Mouse (Mus musculus) MEL (cell line): Measurements from ENCODE around the gene Osbpl10. TPM values are rescaled to one million over a fixed set of nuclear protein-coding genes. Genes with fewer than 3 reads are reported as not detected.

Experiments used
- DNase-seq: peaks from one replicate; pipeline ENCODE4 v3.0.0; 2011; ENCODE audit warnings: low read depth, low spot score
- H3K27ac ChIP-seq: 2 replicates; pipeline ENCODE4 v1.5.1; 2012; ENCODE audit warnings: low read depth, mild to moderate bottlenecking, control low read depth, low read length, moderate library complexity; ENCODE audit not compliant: control insufficient read depth
- H3K27me3 ChIP-seq, 2 experiments: fragments of 150-350 bp in 1 of 2; sonication (generic) in 1 of 2; 2 replicates each; pipeline ENCODE4 v1.6.1; 2012; ENCODE audit warnings: low read length in 2 of 2, mild to moderate bottlenecking in 2 of 2, improper control_type of control experiment in 1 of 2, moderate library complexity in 1 of 2; ENCODE audit not compliant: insufficient read depth in 2 of 2, control insufficient read depth in 1 of 2
- H3K36me3 ChIP-seq, 2 experiments: 2 replicates each; pipeline ENCODE4 v1.6.1; 2012 to 2014; ENCODE audit warnings: low read length in 2 of 2, improper control_type of control experiment in 1 of 2, inconsistent platforms in 1 of 2, mild to moderate bottlenecking in 1 of 2; ENCODE audit not compliant: insufficient read depth in 2 of 2, control insufficient read depth in 1 of 2
- H3K4me1 ChIP-seq, 2 experiments: fragments of 150-350 bp in 1 of 2; sonication (generic) in 1 of 2; 2 replicates each; pipeline ENCODE4 v1.6.1; 2012; ENCODE audit warnings: low read length in 2 of 2, improper control_type of control experiment in 1 of 2, mild to moderate bottlenecking in 1 of 2; ENCODE audit not compliant: insufficient read depth in 2 of 2, control insufficient read depth in 1 of 2
- H3K4me3 ChIP-seq, 2 experiments: fragments of 150-350 bp in 1 of 2; sonication (generic) in 1 of 2; 2 replicates each; pipeline ENCODE4 v1.5.1; 2012; ENCODE audit warnings: low read depth in 2 of 2, low read length in 2 of 2, mild to moderate bottlenecking in 2 of 2, moderate library complexity in 2 of 2, control low read depth in 1 of 2, improper control_type of control experiment in 1 of 2; ENCODE audit not compliant: control insufficient read depth in 1 of 2, insufficient read depth in 1 of 2
- H3K79me2 ChIP-seq: 2 replicates; pipeline ENCODE4 v1.6.1; 2012; ENCODE audit warnings: mild to moderate bottlenecking, low read length, moderate library complexity; ENCODE audit not compliant: control insufficient read depth, poor library complexity, insufficient read depth
- H3K9ac ChIP-seq: 2 replicates; pipeline ENCODE4 v1.6.1; 2012; ENCODE audit warnings: low read depth, mild to moderate bottlenecking, control low read depth, low read length, moderate library complexity; ENCODE audit not compliant: control insufficient read depth, poor library complexity, severe bottlenecking
- H3K9me3 ChIP-seq: fragments of 150-350 bp; sonication (generic); replicated peaks from 2 replicates; pipeline ENCODE4 v1.6.1; 2012; ENCODE audit warnings: mild to moderate bottlenecking, low read length, improper control_type of control experiment, moderate library complexity; ENCODE audit not compliant: insufficient read depth
- BHLHE40 ChIP-seq: IDR thresholded peaks from 2 replicates; pipeline ENCODE4 v1.6.1; 2012; ENCODE audit warnings: low read depth, mild to moderate bottlenecking, inconsistent platforms, low read length, improper control_type of control experiment, borderline replicate concordance
- CHD1 ChIP-seq: IDR thresholded peaks from 2 replicates; pipeline ENCODE4 v1.6.1; 2012; ENCODE audit warnings: low read depth, mild to moderate bottlenecking, inconsistent platforms, low read length, improper control_type of control experiment
- CHD2 ChIP-seq: IDR thresholded peaks from 2 replicates; pipeline ENCODE4 v1.6.1; 2011; ENCODE audit warnings: low read length, improper control_type of control experiment
- CTCF ChIP-seq, 3 experiments: IDR thresholded peaks in 2 of 3; conservative IDR thresholded peaks in 1 of 3; 2 replicates each; pipeline ENCODE4 v1.5.1; 2011 to 2012; ENCODE audit warnings: low read length in 3 of 3, low read depth in 2 of 3, mild to moderate bottlenecking in 2 of 3, improper control_type of control experiment in 1 of 3, inconsistent platforms in 1 of 3, mixed read lengths in 1 of 3, moderate library complexity in 1 of 3; ENCODE audit not compliant: control insufficient read depth in 1 of 3, insufficient read depth in 1 of 3, poor library complexity in 1 of 3, severe bottlenecking in 1 of 3
- ETS1 ChIP-seq: IDR thresholded peaks from 2 replicates; pipeline ENCODE4 v1.6.1; 2012; ENCODE audit warnings: low read depth, mild to moderate bottlenecking, inconsistent platforms, low read length, improper control_type of control experiment, moderate library complexity
- GABPA ChIP-seq: IDR thresholded peaks from 2 replicates; pipeline ENCODE4 v1.6.1; 2012; ENCODE audit warnings: low read depth, mild to moderate bottlenecking, inconsistent platforms, low read length, improper control_type of control experiment, moderate library complexity
- HCFC1 ChIP-seq: IDR thresholded peaks from 2 replicates; pipeline ENCODE4 v1.6.1; 2012; ENCODE audit warnings: low read depth, mild to moderate bottlenecking, inconsistent platforms, low read length, improper control_type of control experiment, moderate library complexity
- KAT2A ChIP-seq: conservative IDR thresholded peaks from 2 replicates; pipeline ENCODE4 v1.6.1; 2012; ENCODE audit warnings: low read depth, low read length, improper control_type of control experiment, inconsistent platforms
- MAFK ChIP-seq: IDR thresholded peaks from 2 replicates; pipeline ENCODE4 v1.6.1; 2011; ENCODE audit warnings: low read depth, mild to moderate bottlenecking, low read length, improper control_type of control experiment, borderline replicate concordance
- MAZ ChIP-seq: IDR thresholded peaks from 2 replicates; pipeline ENCODE4 v1.6.1; 2012; ENCODE audit warnings: low read depth, mild to moderate bottlenecking, inconsistent platforms, low read length, improper control_type of control experiment
- MYC ChIP-seq: IDR thresholded peaks from 2 replicates; pipeline ENCODE4 v1.6.1; 2011; ENCODE audit warnings: low read depth, mild to moderate bottlenecking, low read length, improper control_type of control experiment, moderate library complexity
- NELFE ChIP-seq: IDR thresholded peaks from 2 replicates; pipeline ENCODE4 v1.6.1; 2011; ENCODE audit warnings: low read depth, low read length, improper control_type of control experiment
- NRF1 ChIP-seq: IDR thresholded peaks from 2 replicates; pipeline ENCODE4 v1.6.1; 2014; ENCODE audit warnings: low read depth, mild to moderate bottlenecking, inconsistent platforms, low read length, improper control_type of control experiment, moderate library complexity; ENCODE audit not compliant: poor library complexity, insufficient read depth, severe bottlenecking
- POLR2A ChIP-seq, 2 experiments: IDR thresholded peaks; 2 replicates each; pipeline ENCODE4 v1.6.1; 2011 to 2012; ENCODE audit warnings: low read length in 2 of 2, mild to moderate bottlenecking in 2 of 2, control low read depth in 1 of 2, improper control_type of control experiment in 1 of 2, low read depth in 1 of 2, moderate library complexity in 1 of 2; ENCODE audit not compliant: control insufficient read depth in 1 of 2, insufficient read depth in 1 of 2, poor library complexity in 1 of 2
- POLR2AphosphoS5 ChIP-seq: IDR thresholded peaks from 2 replicates; pipeline ENCODE4 v1.6.1; 2012; ENCODE audit warnings: low read depth, borderline replicate concordance, mild to moderate bottlenecking, inconsistent platforms, low read length, moderate library complexity, mixed read lengths
- RAD21 ChIP-seq: IDR thresholded peaks from 2 replicates; pipeline ENCODE4 v1.6.1; 2011; ENCODE audit warnings: mild to moderate bottlenecking, low read depth, low read length, improper control_type of control experiment
- SIN3A ChIP-seq: IDR thresholded peaks from 2 replicates; pipeline ENCODE4 v1.6.1; 2012; ENCODE audit warnings: low read length, improper control_type of control experiment, inconsistent platforms
- TBP ChIP-seq: IDR thresholded peaks from 2 replicates; pipeline ENCODE4 v1.8.0; 2011; ENCODE audit warnings: low read depth, low read length, improper control_type of control experiment
- TCF12 ChIP-seq: IDR thresholded peaks from 2 replicates; pipeline ENCODE4 v1.6.1; 2014; ENCODE audit warnings: low read depth, mild to moderate bottlenecking, inconsistent platforms, low read length, improper control_type of control experiment, moderate library complexity
- UBTF ChIP-seq: IDR thresholded peaks from 2 replicates; pipeline ENCODE4 v1.6.1; 2012; ENCODE audit warnings: low read depth, mild to moderate bottlenecking, inconsistent platforms, low read length, improper control_type of control experiment, moderate library complexity, borderline replicate concordance; ENCODE audit not compliant: insufficient read depth
- USF1 ChIP-seq: IDR thresholded peaks from 2 replicates; pipeline ENCODE4 v1.6.1; 2014; ENCODE audit warnings: low read depth, mild to moderate bottlenecking, inconsistent platforms, low read length, improper control_type of control experiment, moderate library complexity
- USF2 ChIP-seq, 2 experiments: IDR thresholded peaks; 2 replicates each; pipeline ENCODE4 v1.6.1; 2011 to 2012; ENCODE audit warnings: improper control_type of control experiment in 2 of 2, low read length in 2 of 2, borderline replicate concordance in 1 of 2, inconsistent platforms in 1 of 2, low read depth in 1 of 2, mild to moderate bottlenecking in 1 of 2; ENCODE audit not compliant: insufficient read depth in 1 of 2
- ZC3H11A ChIP-seq: IDR thresholded peaks from 2 replicates; pipeline ENCODE4 v1.6.1; 2012; ENCODE audit warnings: low read depth, mild to moderate bottlenecking, inconsistent platforms, low read length, improper control_type of control experiment
- ZKSCAN1 ChIP-seq: IDR thresholded peaks from 2 replicates; pipeline ENCODE4 v1.6.1; 2012; ENCODE audit warnings: low read depth, mild to moderate bottlenecking, inconsistent platforms, low read length, improper control_type of control experiment, moderate library complexity
- ZMIZ1 ChIP-seq: IDR thresholded peaks from 2 replicates; pipeline ENCODE4 v1.6.1; 2012; ENCODE audit warnings: low read depth, mild to moderate bottlenecking, inconsistent platforms, low read length, improper control_type of control experiment, moderate library complexity
- polyA plus RNA-seq, 2 experiments: library from polyadenylated mRNA; stranded (reverse) in 1 of 2; unstranded in 1 of 2; fragments of >175 nt in 1 of 2; fragments of >200 nt in 1 of 2; gene quantifications; 2 replicates each; pipeline versions ENCODE4 v1.2.1 to v1.2.4; 2012; ENCODE audit warnings: low replicate concordance in 2 of 2, low read depth in 1 of 2; ENCODE audit not compliant: insufficient read length in 2 of 2, insufficient read depth in 1 of 2, missing spikeins in 1 of 2
- total RNA-seq: library from RNA; depleted of rRNA; stranded (reverse); fragments of 300-350 nt; gene quantifications from 2 replicates; pipeline ENCODE4 v1.2.3, GENCODE M21; 2012

Gene Osbpl10
- total and polyA plus RNA-seq, 3 experiments = not detected

DNA sequence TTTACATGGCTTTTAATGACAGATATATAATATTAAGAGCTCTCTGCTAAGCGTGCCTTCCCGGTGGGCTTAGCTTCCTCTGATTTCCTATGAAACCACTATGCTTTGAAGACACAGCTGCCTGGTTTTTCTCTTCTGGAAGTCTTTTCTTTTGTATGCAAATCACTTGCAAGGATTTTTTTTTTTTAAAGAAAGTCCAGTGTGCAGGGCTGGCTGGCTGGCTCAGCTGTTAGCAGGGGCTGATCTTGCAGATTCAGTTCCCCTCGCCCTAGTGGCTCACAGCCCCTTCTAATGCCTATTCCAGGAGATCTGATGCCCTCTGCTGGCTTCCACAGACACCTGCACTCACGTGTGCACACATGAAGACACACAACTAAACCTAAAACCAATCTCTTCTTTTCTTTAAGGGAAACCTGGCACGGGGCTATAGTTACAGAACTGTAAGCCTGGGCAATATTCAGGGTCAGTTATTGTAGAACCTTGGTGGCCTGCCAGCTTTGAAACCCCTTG is 235.4 kb downstream of the Osbpl10 start:
- DNase-seq = no peak
- H3K9ac ChIP-seq = no peak overlapping the region
- H3K4me1 ChIP-seq = no peaks in the 10 kb centered on the region
- H3K4me3 ChIP-seq = no peak overlapping the region
- H3K79me2 ChIP-seq = no peaks in the 10 kb centered on the region
- no peaks in the 10 kb centered on the region for H3K36me3 ChIP-seq
- no peaks in the 10 kb centered on the region for H3K9me3 ChIP-seq
- H3K27ac ChIP-seq = no peak overlapping the region
- TF ChIP-seq RAD21 (no peak), NELFE (no peak), USF2 (IDR thresholded peaks at IDR 0.05; ENCODE audit: borderline replicate concordance in 1 of 2, insufficient read depth in 1 of 2, low read depth in 1 of 2, low read length in 2 of 2) (no peak), USF1 (no peak), POLR2AphosphoS5 (no peak), NRF1 (no peak), POLR2A (IDR thresholded peaks at IDR 0.05; ENCODE audit: control insufficient read depth in 1 of 2, insufficient read depth in 1 of 2, low read depth in 1 of 2, low read length in 2 of 2, poor library complexity in 1 of 2) (no peak), MAZ (no peak), BHLHE40 (no peak), HCFC1 (no peak), ETS1 (no peak), GABPA (no peak), TCF12 (no peak), ZKSCAN1 (no peak), ZMIZ1 (no peak), MAFK (no peak), KAT2A (no peak)
- TF ChIP-seq, all 39 proteins: peak for 0
- no peaks in the 10 kb centered on the region for H3K27me3 ChIP-seq

DNA sequence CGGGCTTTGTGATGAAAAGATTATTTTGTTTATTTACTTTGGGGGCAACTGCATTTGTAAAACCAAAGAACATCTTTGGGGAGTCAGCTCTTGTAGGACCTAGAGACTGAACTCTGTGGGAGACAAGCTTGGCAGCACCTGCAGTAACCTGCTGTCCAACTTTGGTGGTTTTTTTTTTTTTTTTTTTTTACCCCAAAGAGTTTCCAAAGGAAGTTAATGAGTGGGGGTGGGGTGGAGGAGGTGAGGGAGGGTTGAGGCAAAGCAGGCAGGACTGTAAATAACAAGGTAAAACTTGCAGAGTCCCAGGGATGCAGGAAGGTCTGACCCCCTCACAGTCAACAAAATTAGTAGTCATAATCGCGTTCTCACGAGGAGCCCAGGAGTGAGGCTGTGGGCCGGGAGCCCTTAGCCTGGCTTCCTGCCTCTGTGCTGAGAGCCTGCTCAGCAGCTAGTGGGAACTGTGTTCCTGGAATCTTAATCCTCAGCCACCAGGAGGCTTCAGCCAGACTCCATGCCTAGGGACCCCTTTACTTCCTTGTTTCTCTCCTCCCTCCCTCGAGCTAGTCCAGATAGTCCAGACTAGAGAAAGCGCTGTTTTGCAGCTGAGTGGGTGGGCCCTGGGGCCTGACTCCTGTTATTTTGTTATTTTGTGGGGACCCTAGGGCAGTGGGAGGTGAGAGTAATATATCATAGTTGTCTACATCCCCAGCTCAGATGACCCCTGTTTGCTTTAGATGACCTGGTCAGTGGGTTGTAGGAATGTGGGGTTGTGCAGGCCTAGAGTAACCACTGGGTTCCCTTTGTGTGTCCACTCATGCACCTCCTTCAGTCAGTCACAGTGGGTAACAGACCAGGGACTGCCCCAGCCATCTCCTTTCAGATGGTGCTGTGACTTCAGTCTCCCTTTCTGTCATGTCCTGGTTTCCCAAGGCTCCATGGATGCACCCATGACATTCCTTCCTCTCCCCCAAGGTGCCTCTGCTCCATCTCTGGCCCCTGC is 236.5 kb downstream of the Osbpl10 start:
- DNase-seq = no peak
- Histone ChIP-seq H3K36me3 (no peaks in the 10 kb centered on the region), H3K9ac (no peak overlapping the region), H3K27me3 (no peaks in the 10 kb centered on the region), H3K4me3 (no peak overlapping the region), H3K4me1 (no peaks in the 10 kb centered on the region), H3K79me2 (no peaks in the 10 kb centered on the region), H3K27ac (no peak overlapping the region), H3K9me3 (no peaks in the 10 kb centered on the region)
- TF ChIP-seq BHLHE40 = no peak
- TF ChIP-seq ZC3H11A = no peak
- no peak for TF ChIP-seq RAD21
- TF ChIP-seq MAZ = no peak
- TF ChIP-seq CHD2 = no peak
- TF ChIP-seq USF1 = no peak
- TF ChIP-seq CTCF (IDR thresholded peaks at IDR 0.05 in 2 of 3, conservative IDR thresholded peaks at IDR 0.05 in 1 of 3; ENCODE audit: control insufficient read depth in 1 of 3, insufficient read depth in 1 of 3, low read depth in 2 of 3, low read length in 3 of 3, poor library complexity in 1 of 3, severe bottlenecking in 1 of 3) = no peak
- no peak for TF ChIP-seq MYC
- TF ChIP-seq NRF1 = no peak
- TF ChIP-seq KAT2A = no peak
- TF ChIP-seq SIN3A = no peak
- no peak for TF ChIP-seq HCFC1
- TF ChIP-seq UBTF = no peak
- TF ChIP-seq TBP = no peak
- no peak for TF ChIP-seq ZKSCAN1
- TF ChIP-seq TCF12 = no peak
- TF ChIP-seq CHD1 = no peak
- no peak for TF ChIP-seq MAFK
- no peak for TF ChIP-seq ETS1
- TF ChIP-seq, all 39 proteins: peak for 0
